Mouse (Mus musculus) brown adipose tissue, adult 24 weeks (tissue): ENCODE results near the gene Med1. TPM values are rescaled to one million over a fixed set of nuclear protein-coding genes. Genes with fewer than 3 reads are reported as not detected.

Source experiments
- H3K27ac ChIP-seq: fragments of 200-500 bp; replicated peaks from 2 replicates; pipeline ENCODE4 v1.5.1; 2012; ENCODE audit warnings: low read depth, mild to moderate bottlenecking, low read length
- H3K4me1 ChIP-seq: fragments of 200-500 bp; 2 replicates; pipeline ENCODE4 v1.6.1; 2012; ENCODE audit warnings: low read length, mixed read lengths; ENCODE audit not compliant: control insufficient read depth, insufficient read depth, insufficient read length
- H3K4me3 ChIP-seq: fragments of 200-500 bp; 2 replicates; pipeline ENCODE4 v1.5.1; 2012; ENCODE audit warnings: low read depth, mild to moderate bottlenecking, low read length, moderate library complexity; ENCODE audit not compliant: insufficient read depth
- polyA plus RNA-seq: library from polyadenylated mRNA; stranded (reverse); fragments of >200 nt; gene quantifications from 2 replicates; pipeline ENCODE4 v1.2.4, GENCODE M21; 2012; ENCODE audit not compliant: missing spikeins, insufficient read depth, insufficient read length

The Med1 gene
- polyA plus RNA-seq, 1 experiment = 24.4 TPM

DNA sequence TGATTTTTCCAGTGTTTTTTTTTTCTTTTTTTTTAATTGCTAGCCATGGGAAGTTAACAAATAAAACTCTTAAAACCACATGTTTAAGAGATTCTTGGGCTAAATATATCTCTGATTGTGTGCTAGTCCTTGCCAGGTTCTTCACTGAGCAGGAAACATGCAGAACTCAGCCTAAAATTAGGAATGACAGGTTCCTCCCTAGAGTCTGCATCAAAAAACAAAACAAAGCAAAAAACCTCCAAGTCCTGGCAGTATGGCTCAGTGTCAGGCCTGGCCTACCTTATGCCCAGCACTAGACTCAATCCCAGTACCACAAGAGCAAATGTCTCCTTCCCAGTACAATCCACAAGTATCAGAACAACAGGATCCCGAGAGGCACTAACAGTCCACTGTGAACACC is 78.7 kb downstream of the Med1 start:
- Histone ChIP-seq H3K4me3 (no peak overlapping the region), H3K27ac (peak overlapping the region; percentile 96), H3K4me1 (peaks cover 9% of the 10 kb centered on the region; the same call in 1 of the 2 replicates)

DNA sequence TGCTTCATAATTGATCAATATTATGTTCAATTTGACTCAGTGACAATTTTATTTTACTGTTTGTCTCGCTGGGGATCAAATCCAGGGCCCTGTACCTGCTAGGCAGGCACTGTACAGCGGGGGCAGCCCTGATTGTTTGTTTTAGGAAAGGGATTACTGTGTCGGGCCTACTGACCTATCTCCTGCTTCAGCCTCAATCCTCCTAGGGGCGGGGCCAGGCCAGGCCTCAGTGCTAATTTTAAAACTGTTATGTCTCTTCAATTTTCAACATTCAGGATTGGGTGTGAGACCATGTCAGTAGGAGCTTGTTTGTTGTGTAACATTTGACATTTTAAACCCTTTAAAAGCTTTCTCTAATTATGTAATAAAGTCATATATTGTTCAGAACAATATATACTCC is 79.6 kb downstream of the Med1 start:
- H3K4me1 ChIP-seq = peaks cover 9% of the 10 kb centered on the region; the same call in 1 of the 2 replicates
- H3K4me3 ChIP-seq = no peak overlapping the region
- H3K27ac ChIP-seq = peak overlapping the region; percentile 58

DNA sequence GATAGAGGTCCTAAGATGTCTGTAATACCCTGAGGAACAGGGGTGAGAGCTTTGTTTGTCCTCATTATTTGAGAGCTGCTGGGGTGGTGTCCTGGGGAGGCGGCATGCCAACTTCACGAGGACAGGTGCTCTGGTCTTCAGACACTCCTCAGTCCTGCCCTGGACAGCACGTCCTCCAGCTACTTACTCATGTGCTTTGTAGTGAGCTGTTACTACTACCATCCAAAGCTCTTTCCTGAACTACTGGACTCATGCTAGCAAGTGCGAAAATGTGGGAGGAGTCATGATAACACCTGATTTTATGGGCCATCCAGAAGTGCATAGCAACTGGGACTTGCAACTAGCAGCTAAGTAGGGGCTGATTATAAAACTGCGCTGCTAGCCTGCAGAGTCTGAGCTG is 83.4 kb downstream of the Med1 start:
- no peak overlapping the region for H3K4me3 ChIP-seq
- H3K4me1 ChIP-seq = peaks cover 4% of the 10 kb centered on the region; the same call in 1 of the 2 replicates
- no peak overlapping the region for H3K27ac ChIP-seq

Other genes starting within 250 kb of the Med1 start
- 0.38 and 0.55 TPM in 2 replicates for gene Plxdc1, start 206.8 kb downstream of the Med1 start, polyA plus RNA-seq
- gene Arl5c, start 197.1 kb downstream of the Med1 start, polyA plus RNA-seq = 0.87 TPM in 1 of 2 replicates, not detected in the other
- 2.6 and 3.4 TPM in 2 replicates for gene Cacnb1, start 170.3 kb downstream of the Med1 start, polyA plus RNA-seq
- gene Rpl19, start 166.6 kb downstream of the Med1 start, polyA plus RNA-seq = 937 and 961 TPM in 2 replicates
- 0.44 TPM in 1 of 2 replicates, not detected in the other for gene Stac2, start 139.8 kb downstream of the Med1 start, polyA plus RNA-seq
- 12.7 and 14.1 TPM in 2 replicates for gene Fbxl20, start 42.9 kb downstream of the Med1 start, polyA plus RNA-seq
- 14.2 and 15.0 TPM in 2 replicates for gene Cdk12, start 9.8 kb upstream of the Med1 start, polyA plus RNA-seq
- not detected in 2 replicates for gene Neurod2, start 136.4 kb upstream of the Med1 start, polyA plus RNA-seq
- gene Ppp1r1b, start 155.1 kb upstream of the Med1 start, polyA plus RNA-seq = not detected in 2 replicates
- gene Stard3, start 165.1 kb upstream of the Med1 start, polyA plus RNA-seq = 5.3 and 8.1 TPM in 2 replicates
- gene Tcap, start 190.5 kb upstream of the Med1 start, polyA plus RNA-seq = 41.6 and 83.6 TPM in 2 replicates
- not detected in 2 replicates for gene Pnmt, start 193.2 kb upstream of the Med1 start, polyA plus RNA-seq
- 2.1 and 2.4 TPM in 2 replicates for gene Pgap3, start 207.2 kb upstream of the Med1 start, polyA plus RNA-seq
- 0.50 and 1.9 TPM in 2 replicates for gene Erbb2, start 219.2 kb upstream of the Med1 start, polyA plus RNA-seq
- 98.2 and 141 TPM in 2 replicates for gene Mien1, start 245.7 kb upstream of the Med1 start, polyA plus RNA-seq